Mouse (Mus musculus): ENCODE results near the gene R3hdml.

GRCm38 (mm10) chr2:163525761-163526243 is 33.7 kb downstream of the R3hdml start:
- TF ChIP-seq CTCF (IDR thresholded peaks at IDR 0.05; ENCODE audit: low read depth) = 0 out of 2 replicates have a peak, but pooled peaks have one; percentile 9
- TF ChIP-seq EP300 (IDR thresholded peaks at IDR 0.05; ENCODE audit: low read depth) = no peak
